8 mouse cellular contexts compared by ENCODE assay signal in the genomic region with DNA sequence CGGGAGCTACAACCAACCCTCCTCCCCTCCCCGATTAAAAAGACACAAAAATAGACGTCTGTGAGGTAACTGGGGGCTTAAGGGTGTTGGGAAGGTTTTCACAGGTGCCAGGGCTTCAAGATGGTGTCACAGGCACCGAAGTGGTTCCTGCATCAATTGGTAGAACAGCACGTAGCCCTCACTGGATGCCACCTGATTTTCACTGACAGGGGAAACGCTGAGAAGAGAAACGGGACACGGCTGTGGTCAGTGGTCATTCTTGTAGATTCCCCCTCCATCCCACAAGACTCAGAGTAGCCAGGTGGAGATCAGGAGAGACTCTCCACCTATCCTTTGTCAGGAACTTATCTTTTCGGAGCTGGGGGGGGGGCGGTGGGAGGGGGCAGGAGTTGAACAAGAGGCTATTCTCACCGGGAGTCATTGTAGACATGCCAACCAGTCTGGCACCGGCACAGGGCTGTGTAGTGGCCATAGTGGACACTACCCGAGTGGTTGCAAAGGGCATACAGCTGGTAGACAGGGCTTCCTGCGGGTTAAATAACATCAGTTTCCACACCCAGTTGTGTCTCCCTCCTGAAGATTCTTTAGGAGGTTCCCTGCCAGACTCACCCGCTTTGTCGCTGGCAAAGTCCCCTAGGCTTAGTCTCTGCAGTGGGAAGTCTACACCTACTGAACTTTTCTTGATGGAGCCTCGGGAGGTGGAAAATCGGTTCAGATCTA. TPM values are rescaled to one million over a fixed set of nuclear protein-coding genes. Genes with fewer than 3 reads are reported as not detected.
DNase-seq lines count a peak whose midpoint lies in the region; ATAC-seq lines count a peak whose summit lies in the region.

No protein-coding gene starts in this region.

- peak overlapping the region; percentile 63 for H3K4me3 ChIP-seq in kidney, embryonic 15.5 days (replicated peaks)
- H3K4me3 ChIP-seq in embryonic facial prominence, embryonic 10.5 days = peak overlapping the region; percentile 78
- H3K4me3 ChIP-seq in liver, embryonic 12.5 days = peak overlapping the region; percentile 78

- H3K9ac ChIP-seq in kidney, embryonic 15.5 days = peak overlapping the region; percentile 47
- H3K9ac ChIP-seq in liver, embryonic 12.5 days = peak overlapping the region; percentile 95

- peak overlapping the region; percentile 87 for H3K27ac ChIP-seq in kidney, embryonic 15.5 days
- H3K27ac ChIP-seq in embryonic facial prominence, embryonic 10.5 days (replicated peaks) = 0 out of 2 replicates have a peak overlapping the region, but pooled peaks have one; percentile 86
- H3K27ac ChIP-seq in liver, embryonic 12.5 days = peak overlapping the region; percentile 99

- no peaks in the 10 kb centered on the region for H3K9me3 ChIP-seq in kidney, embryonic 15.5 days (replicated peaks)
- no peaks in the 10 kb centered on the region for H3K9me3 ChIP-seq in embryonic facial prominence, embryonic 10.5 days
- no peaks in the 10 kb centered on the region for H3K9me3 ChIP-seq in liver, embryonic 12.5 days (replicated peaks)

- no peak for ATAC-seq in kidney, embryonic 15.5 days (replicated peaks; ENCODE audit: low FRiP score)
- no peak for ATAC-seq in liver, embryonic 12.5 days

- H3K4me2 ChIP-seq in kidney, embryonic 15.5 days = peak overlapping the region; percentile 80
- H3K4me2 ChIP-seq in liver, embryonic 12.5 days = peak overlapping the region; percentile 89

- WGBS in kidney, embryonic 15.5 days = 80% methylated on average over 18 of the region's 18 CpGs
- WGBS in embryonic facial prominence, embryonic 10.5 days = 81% methylated on average over 18 of the region's 18 CpGs
- 66% methylated on average over 18 of the region's 18 CpGs for WGBS in liver, embryonic 12.5 days (ENCODE audit: insufficient replicate concordance)

- peak; percentile 13 for DNase-seq in adrenal gland, postnatal 10 days
- no peak for DNase-seq in adrenal gland, adult 18-20 months (ENCODE audit: low spot score in 2 of 2)
- DNase-seq in kidney, postnatal 36 days = no peak
- DNase-seq in embryonic facial prominence, embryonic 10.5 days (ENCODE audit: low spot score) = peak; percentile 5
- no peak for DNase-seq in right cerebral cortex, postnatal 14 days
- DNase-seq in urinary bladder, postnatal 10 days (ENCODE audit: low spot score) = no peak

- H3K36me3 ChIP-seq in kidney, embryonic 15.5 days = peaks cover 68% of the 10 kb centered on the region
- H3K36me3 ChIP-seq in embryonic facial prominence, embryonic 10.5 days (replicated peaks) = peaks cover 73% of the 10 kb centered on the region
- peaks cover 76% of the 10 kb centered on the region for H3K36me3 ChIP-seq in liver, embryonic 12.5 days

- peaks cover 45% of the 10 kb centered on the region for H3K4me1 ChIP-seq in kidney, embryonic 15.5 days
- peaks cover 46% of the 10 kb centered on the region for H3K4me1 ChIP-seq in embryonic facial prominence, embryonic 10.5 days
- H3K4me1 ChIP-seq in liver, embryonic 12.5 days = peaks cover 77% of the 10 kb centered on the region

- no peaks in the 10 kb centered on the region for H3K27me3 ChIP-seq in kidney, embryonic 15.5 days
- no peaks in the 10 kb centered on the region for H3K27me3 ChIP-seq in embryonic facial prominence, embryonic 10.5 days (replicated peaks; ENCODE audit: low read depth, poor library complexity, severe bottlenecking)
- no peaks in the 10 kb centered on the region for H3K27me3 ChIP-seq in liver, embryonic 12.5 days (replicated peaks)

RNA-seq across cellular contexts. Expression of a gene that starts 1.3 kb away (rescaled TPM):
- total RNA-seq in adrenal gland, postnatal 10 days (2021) = 10 to 100 TPM; 30.8 to 43.8 TPM
- 10 to 100 TPM; 39.4 to 43.1 TPM for total RNA-seq in adrenal gland, adult 18-20 months (2021)
- polyA plus RNA-seq in kidney, embryonic 15.5 days (2015; fragmentation: Nextera tagmentation; extraction: Ambion mirVana) = 63.0 and 65.4 TPM in 2 replicates
- 52.0 and 57.5 TPM in 2 replicates for polyA plus RNA-seq in embryonic facial prominence, embryonic 10.5 days (2016; fragmentation: Nextera tagmentation; extraction: Ambion mirVana)
- polyA plus RNA-seq in liver, embryonic 12.5 days (2016; fragmentation: Nextera tagmentation; extraction: Ambion mirVana) = 199 and 207 TPM in 2 replicates

RNA-seq across cellular contexts. Expression of a gene that starts 5.5 kb away (rescaled TPM):
- 10 to 100 TPM; 31.8 to 40.2 TPM for total RNA-seq in adrenal gland, postnatal 10 days (2021)
- total RNA-seq in adrenal gland, adult 18-20 months (2021) = 10 to 100 TPM; 38.5 to 41.8 TPM
- 87.7 and 97.8 TPM in 2 replicates for polyA plus RNA-seq in kidney, embryonic 15.5 days (2015; fragmentation: Nextera tagmentation; extraction: Ambion mirVana)
- polyA plus RNA-seq in embryonic facial prominence, embryonic 10.5 days (2016; fragmentation: Nextera tagmentation; extraction: Ambion mirVana) = 106 and 107 TPM in 2 replicates
- 36.2 and 38.6 TPM in 2 replicates for polyA plus RNA-seq in liver, embryonic 12.5 days (2016; fragmentation: Nextera tagmentation; extraction: Ambion mirVana)

RNA-seq across cellular contexts. Expression of a gene that starts 12.1 kb away (rescaled TPM):
- total RNA-seq in adrenal gland, postnatal 10 days (2021) = 10 to 100 TPM; 28.9 to 34.7 TPM
- 10 to 100 TPM; 30.5 to 37.8 TPM for total RNA-seq in adrenal gland, adult 18-20 months (2021)
- polyA plus RNA-seq in kidney, embryonic 15.5 days (2015; fragmentation: Nextera tagmentation; extraction: Ambion mirVana) = 80.4 and 94.3 TPM in 2 replicates
- polyA plus RNA-seq in embryonic facial prominence, embryonic 10.5 days (2016; fragmentation: Nextera tagmentation; extraction: Ambion mirVana) = 68.7 and 70.8 TPM in 2 replicates
- polyA plus RNA-seq in liver, embryonic 12.5 days (2016; fragmentation: Nextera tagmentation; extraction: Ambion mirVana) = 29.9 and 35.8 TPM in 2 replicates

RNA-seq across cellular contexts. Expression of a gene that starts 12.6 kb away (rescaled TPM):
- 100 to 1,000 TPM; 145 to 153 TPM for total RNA-seq in adrenal gland, postnatal 10 days (2021)
- total RNA-seq in adrenal gland, adult 18-20 months (2021) = 100 to 1,000 TPM; 147 to 168 TPM
- 106 and 118 TPM in 2 replicates for polyA plus RNA-seq in kidney, embryonic 15.5 days (2015; fragmentation: Nextera tagmentation; extraction: Ambion mirVana)
- polyA plus RNA-seq in embryonic facial prominence, embryonic 10.5 days (2016; fragmentation: Nextera tagmentation; extraction: Ambion mirVana) = 100 and 105 TPM in 2 replicates
- 55.9 and 58.3 TPM in 2 replicates for polyA plus RNA-seq in liver, embryonic 12.5 days (2016; fragmentation: Nextera tagmentation; extraction: Ambion mirVana)

RNA-seq across cellular contexts. Expression of a gene that starts 31.1 kb away (rescaled TPM):
- 1,000 to 10,000 TPM in 1 of 2 experiments, 100 to 1,000 TPM in 1; 996 to 1,019 TPM for total RNA-seq in adrenal gland, postnatal 10 days (2021)
- 1,000 to 10,000 TPM in 1 of 2 experiments, 100 to 1,000 TPM in 1; 683 to 1,034 TPM for total RNA-seq in adrenal gland, adult 18-20 months (2021)
- 276 and 283 TPM in 2 replicates for polyA plus RNA-seq in kidney, embryonic 15.5 days (2015; fragmentation: Nextera tagmentation; extraction: Ambion mirVana)
- polyA plus RNA-seq in embryonic facial prominence, embryonic 10.5 days (2016; fragmentation: Nextera tagmentation; extraction: Ambion mirVana) = 269 and 279 TPM in 2 replicates
- 160 and 167 TPM in 2 replicates for polyA plus RNA-seq in liver, embryonic 12.5 days (2016; fragmentation: Nextera tagmentation; extraction: Ambion mirVana)

Comparison
In these comparisons a context has a peak if more than half of its experiments do, and no peak if none do; other contexts are left out.
1. DNase-seq: peak in adrenal gland, postnatal 10 days (single experiment) and embryonic facial prominence, embryonic 10.5 days (single experiment); none in adrenal gland, adult 18-20 months (0 of 2), kidney, postnatal 36 days (0 of 2), right cerebral cortex, postnatal 14 days (single experiment) and urinary bladder, postnatal 10 days (single experiment).
2. Peak in every context shown above with its lines, with median percentiles within 50 percentile points of each other: H3K27ac ChIP-seq and H3K4me3 ChIP-seq.